Mouse (Mus musculus): ENCODE data around the gene Phf3.

DNA sequence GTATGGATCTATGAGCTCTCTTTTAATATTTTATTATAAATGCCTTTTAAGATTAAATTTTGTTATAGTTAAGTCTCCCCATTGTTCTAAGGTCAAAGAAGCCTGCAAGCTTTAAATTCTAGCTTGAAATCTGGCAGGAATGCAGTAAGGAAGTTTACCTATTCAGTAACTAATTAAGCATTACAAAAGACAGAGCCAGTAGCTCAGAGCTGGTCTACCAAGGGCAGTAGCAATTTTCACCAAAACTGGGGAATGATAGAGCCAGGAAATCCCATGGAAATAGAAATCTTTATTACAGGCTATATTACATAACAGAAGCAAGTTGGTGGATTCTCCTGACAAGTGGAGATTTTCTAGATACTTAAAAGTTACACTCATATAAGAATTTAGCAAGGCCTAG, 116.9 kb downstream of the Phf3 start:
- no peak for TF ChIP-seq CTCF (IDR thresholded peaks at IDR 0.05; ENCODE audit: low read depth)
- no peak for TF ChIP-seq EP300 (IDR thresholded peaks at IDR 0.05; ENCODE audit: low read depth)

Data from heart, postnatal 0 days (tissue).